Mouse (Mus musculus) cerebellum, adult 11-12 months (tissue): ENCODE results near the gene Hist2h2bb.
"Not testable (repeated sequence)": the region's sequence is repeated elsewhere in the genome, so short reads cannot be mapped to it uniquely, and the experiment has no call there.

Experiments used
- DNase-seq: peaks from one replicate; pipeline ENCODE4 v3.0.0; 2022

The Hist2h2bb gene

DNA sequence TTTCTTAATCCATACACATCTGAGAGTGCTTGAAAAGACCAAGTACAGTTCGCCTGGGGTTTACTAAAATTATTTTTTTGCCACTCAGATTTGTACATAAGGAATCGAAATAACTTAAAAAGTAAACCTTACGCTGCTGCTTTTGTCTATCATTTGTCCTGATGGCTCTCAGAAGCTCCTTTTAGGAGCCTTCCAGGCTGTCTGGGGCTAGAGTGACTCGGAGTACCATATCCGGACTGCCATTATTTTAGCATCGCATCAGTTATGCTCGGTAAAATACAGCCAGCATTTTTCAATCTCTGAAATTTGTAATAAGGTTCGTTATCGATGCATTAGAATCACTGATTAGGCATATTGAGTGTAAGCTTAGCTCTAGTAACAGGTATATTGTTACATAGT is 28.8 kb upstream of the Hist2h2bb start:
- no peak for DNase-seq

DNA sequence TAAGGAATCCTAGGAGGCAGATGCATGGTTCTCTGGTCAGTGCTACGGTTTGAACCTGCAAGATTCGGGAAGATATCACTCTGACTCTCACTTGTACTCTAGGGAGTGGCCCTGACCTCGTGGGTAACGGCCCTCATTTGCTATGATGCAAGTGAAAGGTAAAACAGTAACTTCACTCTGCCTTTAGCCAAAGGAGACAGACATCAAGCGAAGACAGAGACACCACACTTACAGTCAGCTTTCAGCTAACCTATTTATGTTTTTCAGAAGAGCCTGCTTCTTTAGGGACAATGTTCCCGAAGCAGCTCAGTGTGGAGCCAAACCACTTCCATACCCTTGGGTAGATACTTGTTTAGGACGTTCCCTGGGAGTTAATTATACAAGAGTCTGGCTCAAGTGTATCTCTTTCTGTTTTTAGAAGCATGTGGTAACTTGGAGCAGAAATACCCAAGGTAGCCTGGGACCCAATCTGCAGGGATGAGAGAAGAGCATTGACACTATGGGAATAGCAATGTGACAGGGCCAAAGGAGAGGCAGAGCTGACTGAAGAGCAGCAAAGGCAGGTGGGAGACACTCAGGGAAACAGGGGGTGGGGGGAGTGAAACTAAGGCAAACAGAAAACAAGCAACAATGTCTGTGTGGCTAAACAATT is 25.5 kb upstream of the Hist2h2bb start:
- no peak for DNase-seq

DNA sequence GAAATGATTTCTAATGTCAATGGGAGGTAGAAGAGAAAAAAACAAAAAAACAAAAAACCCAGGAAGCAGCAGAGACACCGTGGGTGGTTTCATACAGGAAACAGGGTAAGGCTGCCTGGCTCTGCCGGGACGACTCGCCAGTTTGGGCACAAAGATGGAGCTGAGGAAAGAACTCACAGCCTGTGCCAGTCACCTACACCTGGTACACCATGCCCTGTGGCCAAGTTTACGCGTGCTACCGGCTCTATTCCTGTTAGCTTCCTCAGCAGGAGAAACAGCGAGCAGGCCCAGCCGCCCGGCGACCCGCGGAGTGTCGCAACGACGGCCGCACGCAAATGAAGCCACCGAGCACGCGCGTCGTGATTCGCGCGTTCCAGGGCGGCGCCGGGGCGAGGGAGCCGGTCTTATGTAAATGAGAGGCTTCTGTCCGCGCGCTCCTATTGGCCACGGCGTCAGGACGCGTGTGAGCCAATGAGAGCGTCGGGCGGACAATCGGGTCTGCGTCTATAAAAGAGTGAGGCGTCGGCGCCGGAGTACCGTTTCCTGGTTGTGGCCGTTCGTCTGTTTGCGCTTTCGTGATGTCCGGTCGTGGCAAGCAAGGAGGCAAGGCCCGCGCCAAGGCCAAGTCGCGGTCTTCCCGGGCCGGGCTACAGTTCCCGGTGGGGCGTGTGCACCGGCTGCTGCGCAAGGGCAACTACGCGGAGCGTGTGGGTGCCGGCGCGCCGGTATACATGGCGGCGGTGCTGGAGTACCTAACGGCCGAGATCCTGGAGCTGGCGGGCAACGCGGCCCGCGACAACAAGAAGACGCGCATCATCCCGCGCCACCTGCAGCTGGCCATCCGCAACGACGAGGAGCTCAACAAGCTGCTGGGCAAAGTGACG is 24.3 kb upstream of the Hist2h2bb start, which contains the start of gene Hist2h2aa1:
Hist2h2aa1 (plus strand) TSS at position 495 of the 884 bp plus-strand sequence.
- peak; percentile 94 for DNase-seq

DNA sequence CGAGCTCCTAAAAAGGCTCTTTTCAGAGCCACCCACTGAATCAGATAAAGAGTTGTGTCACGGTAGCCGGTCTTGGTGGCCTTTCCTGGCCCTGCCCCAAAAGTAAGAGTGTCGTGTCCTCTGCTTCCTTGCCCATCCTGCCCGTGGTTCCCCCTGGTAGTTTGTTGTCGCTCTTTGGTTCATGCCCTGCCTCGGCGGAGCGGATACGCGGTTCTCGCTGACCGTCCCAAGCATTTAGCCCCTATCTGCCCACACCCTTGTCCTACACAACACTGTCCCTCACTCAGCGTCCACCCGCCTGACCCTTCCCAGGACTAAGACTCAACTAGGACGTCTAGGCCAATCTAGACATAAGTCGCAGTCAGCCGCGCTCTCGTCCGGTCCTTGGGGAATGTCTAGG is 23.5 kb upstream of the Hist2h2bb start:
- DNase-seq: not testable (repeated sequence)

DNA sequence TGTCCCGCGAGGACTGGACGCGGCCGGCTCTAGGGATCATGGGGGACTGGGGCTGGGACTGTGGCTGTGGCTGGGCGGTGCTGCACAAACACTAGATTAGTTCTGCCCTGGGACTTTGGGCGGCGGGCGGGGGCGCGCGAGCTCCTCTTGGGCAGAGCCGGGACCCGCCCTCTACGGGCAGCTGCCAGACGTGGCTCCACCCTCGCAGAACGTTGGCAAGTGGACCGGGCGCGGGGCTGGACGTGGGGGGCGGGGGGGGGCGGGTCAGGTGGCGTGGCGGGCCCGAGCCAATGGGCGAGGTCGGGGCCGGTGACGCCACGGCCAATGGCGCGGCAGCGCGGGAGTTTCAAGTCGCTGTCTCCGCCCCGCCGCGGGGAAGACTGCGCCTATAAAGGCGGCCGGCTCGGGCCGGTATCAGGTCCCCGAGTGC is 23.1 kb upstream of the Hist2h2bb start, which contains the start of gene Hist2h3c1:
Hist2h3c1 (plus strand) TSS at position 259 of the 430 bp plus-strand sequence.
- DNase-seq: not testable (repeated sequence)

DNA sequence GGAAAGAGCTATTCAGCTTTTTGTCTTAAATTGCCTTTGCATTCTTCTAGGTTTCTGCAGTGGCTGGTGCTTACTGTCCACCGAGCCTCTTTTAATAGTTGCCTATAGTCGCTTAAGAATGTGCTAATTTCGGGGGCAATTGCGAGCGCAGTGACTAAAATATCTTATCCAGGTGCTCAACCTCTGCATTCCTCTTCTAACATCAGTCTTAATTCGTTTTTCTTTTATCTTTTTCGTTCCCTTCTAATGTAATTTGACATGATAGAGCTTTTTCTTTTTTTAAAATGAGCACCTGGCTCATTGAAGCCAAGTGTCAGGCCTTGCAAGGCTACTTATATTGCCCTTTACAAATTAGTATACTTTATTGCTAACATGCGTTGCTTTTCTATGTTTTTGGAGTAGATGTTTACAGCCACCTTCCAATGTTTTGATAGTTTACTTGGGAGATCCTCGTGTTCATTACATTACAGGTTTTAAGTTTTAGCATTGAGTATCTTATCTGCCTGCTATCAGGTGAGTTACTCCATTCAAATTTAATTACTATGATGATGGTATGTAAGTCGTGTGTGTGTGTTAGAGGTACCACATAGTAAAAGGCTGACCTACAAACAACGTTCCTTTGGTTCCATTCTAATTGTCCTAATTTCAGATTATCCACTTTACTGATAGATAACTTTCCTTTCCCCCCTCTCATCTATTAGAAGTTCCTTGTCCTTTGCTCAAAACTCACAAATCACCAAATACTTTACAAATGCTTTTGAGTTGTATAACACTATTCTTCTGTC is 22.0 kb upstream of the Hist2h2bb start:
- no peak for DNase-seq

DNA sequence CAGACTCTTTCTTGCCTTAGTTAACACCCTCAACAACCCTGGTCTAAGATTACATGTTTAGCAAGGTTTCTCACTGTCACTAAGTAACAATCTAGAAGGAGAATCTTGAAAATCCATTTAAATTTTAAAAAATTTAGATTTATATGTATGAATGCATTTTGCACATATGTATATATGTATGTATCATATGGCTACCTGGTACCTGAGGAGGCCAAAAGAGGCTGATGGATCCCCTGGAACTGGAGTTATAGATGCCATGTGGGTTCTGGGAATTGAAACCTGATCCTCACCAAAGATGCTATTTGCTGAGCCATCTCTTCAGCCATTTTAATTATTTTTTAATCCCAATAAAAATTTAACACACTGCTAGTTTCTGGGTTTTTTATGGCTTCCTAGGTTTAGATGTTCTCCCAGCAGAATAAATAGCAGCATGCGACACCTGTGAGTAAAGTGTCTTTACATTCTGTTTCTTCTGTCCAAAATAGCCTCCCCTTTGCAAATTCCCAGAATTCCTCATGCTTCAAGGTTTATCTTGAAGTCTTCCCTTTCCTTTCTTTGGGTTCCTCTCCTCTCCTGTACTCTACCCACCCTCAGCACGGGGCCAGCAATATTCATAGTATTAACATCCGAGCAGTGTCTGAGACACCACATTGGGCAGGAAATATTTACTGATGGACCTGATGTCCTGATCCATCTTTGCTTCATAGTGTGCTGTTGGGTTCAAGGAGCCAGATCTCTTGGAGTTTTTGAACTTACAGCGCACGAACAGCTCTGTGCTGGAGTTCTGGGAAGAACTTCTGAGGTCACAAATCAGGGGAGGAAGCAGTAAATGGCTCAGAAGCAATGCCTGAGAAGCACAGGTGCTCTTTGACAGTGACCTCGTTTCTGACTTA is 21.2 kb upstream of the Hist2h2bb start:
- DNase-seq: no peak

DNA sequence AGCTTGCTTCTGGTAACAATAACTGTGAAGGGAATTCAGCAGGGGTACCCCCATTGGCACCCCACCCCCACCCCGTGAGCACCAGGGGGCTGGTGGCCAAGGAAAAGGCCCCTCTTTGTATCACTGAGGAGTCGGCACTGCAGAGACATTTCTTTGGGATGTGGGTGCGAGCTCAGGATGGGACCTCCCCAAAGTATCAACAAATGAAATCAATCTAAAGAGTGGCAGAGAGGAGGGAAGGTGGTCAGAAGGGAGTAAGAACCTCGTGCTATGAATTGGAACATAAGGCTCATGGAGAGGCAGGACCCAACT is 20.6 kb upstream of the Hist2h2bb start:
- DNase-seq: no peak

DNA sequence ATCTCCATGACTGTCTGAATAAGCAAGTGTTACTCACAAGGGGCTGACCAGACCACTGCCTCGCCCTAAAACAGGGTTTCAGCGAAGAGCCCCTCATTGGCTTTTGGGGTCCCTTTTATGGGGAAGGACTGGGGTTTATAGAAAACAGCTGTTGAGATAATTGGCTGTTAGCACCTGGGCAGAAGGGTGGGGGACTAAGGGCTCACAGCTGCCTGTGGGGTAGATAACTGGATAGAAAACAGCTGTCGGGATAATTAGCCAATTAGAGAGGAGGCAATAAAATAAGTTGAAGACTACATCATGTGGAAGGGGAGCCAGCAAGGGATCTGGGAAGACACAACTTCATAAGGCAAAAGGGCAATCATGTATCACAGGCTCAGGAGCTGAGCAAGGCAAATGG is 18.7 kb upstream of the Hist2h2bb start:
- no peak for DNase-seq

DNA sequence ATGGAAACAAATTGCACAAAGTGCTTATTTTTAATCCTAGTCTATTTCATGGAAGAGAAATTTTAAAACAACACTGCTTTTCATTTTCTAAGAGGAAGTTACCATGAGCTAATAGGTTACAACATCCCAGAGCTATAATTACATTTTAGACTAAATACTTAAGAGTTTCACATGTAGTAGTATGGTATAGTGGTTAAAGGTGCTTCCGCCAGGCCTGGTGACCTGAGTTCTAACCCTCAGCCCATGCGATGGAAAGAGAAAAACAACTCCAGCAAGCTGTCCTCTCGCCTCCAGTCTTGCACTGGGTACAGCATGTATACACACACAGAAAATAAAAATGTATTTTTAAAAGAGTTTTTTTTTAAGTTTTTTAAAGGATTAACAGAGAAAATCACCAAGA is 17.8 kb upstream of the Hist2h2bb start:
- DNase-seq: no peak

DNA sequence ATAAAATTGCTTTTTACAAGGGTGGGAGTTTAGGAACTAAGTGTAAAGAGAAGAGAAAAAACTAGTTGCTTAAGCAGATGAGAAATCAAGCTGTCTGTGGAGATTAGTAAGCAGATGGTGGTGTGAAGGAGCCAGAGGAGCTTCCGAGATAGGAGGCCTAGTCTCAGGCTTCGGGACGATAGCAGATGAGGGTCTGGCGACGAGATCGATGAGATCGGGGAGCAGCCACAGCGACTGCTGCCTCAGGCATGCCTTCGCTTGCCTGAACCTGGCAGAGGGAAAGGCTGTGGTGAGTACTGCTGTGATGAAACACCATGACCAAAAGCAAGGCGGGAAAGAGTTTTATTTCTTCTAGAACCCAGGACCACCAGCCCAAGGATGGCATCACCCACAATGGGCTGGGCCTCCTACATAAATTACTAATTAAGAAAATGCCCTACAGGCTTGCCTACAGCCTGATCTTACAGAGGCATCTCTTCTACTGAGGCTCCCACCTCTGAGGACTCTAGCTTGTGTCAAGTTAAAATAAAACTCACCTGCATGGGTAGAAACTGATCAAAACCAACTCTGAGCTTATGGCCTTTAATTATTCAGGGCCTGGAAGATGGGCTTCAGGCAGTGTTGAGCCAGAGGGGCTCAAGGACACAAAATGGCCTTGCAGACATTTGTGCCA is 14.7 kb upstream of the Hist2h2bb start:
- DNase-seq: no peak

DNA sequence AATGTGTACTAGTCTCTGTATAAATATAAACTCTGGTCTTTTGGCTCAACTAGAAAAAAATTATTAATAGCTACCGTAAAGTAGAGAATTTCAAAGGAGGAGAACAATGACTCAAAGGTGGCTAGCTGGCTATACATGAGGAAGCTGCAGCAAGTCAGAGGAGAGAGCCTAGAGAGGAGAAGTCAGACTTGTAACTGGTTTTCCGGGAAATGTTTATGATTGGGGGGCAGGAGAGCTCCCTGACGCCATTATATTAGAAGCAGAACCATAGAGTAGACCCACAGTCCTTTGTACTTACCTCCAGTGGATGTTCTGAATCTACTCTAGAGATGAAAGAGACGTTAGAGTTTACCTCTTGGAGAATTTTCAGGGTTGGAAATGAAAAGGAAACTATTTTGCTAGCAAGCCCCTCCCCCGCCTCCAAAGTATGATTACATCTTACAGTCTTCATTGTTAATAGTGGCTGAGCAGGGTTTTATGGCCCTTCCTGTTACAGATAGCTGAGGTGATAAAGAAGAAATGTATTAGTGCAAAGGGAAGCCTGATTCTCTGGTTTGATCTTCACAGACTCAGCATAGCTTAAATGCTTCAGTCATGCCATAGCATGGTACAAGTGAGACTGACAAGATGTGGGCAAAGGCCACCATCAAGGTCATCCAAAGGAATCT is 13.5 kb upstream of the Hist2h2bb start:
- DNase-seq: no peak

DNA sequence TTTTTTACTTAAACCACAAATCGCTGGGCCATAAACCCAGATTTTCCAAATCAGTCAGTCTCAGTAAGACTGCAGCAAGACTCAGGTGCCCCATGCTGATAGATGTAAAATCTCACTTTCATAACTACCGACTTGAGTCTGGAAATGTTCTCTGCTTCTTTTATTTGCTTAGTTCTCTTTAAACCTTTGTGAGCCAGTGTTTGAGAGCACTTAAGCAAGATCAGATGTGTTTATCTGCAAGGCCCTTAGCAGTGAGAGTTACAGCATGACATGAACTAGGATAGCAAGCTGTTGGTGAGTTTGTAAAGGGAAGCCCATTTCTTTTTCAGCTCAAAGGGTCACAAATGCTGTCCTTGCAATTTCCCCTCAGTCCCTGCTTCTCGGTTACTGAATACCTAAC is 12.4 kb upstream of the Hist2h2bb start:
- DNase-seq: no peak

DNA sequence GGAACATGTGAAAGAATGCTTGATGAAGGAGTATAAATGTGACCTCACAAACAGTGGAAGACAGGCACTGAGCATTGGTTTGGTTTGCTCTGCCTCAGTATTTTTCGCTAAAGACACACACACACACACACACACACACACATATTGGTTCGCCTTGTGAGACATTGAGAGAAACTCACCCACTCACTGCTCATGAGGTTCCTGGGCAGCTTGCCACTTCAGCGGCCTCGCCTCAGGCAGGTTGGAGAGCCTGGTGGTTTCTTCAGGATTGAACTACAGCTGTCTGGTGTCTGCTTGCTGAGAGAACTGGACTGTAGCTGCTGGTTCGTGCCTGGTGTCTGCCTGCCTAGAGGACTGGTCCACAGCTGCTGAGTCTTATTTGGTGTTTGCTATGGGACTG is 9.3 kb upstream of the Hist2h2bb start:
- DNase-seq: no peak

DNA sequence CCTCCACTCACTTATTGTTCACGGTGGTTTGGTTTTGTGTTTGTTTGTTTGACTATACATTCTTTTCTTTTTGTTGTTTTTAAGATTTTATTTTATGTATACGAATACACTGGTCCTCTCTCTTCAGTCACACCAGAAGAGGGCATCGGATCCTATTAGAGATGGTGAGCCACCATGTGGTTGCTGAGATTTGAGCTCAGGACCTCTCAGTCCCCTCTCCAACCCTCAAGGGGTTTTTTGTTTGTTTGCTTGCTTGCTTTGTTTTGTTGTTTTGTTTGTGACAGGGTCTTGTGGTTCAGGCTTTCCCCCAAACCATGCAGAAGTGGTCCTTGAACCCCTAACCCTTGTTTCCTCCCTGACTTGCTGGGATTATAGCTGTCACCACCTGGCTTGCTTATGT is 7.9 kb upstream of the Hist2h2bb start:
- no peak for DNase-seq

DNA sequence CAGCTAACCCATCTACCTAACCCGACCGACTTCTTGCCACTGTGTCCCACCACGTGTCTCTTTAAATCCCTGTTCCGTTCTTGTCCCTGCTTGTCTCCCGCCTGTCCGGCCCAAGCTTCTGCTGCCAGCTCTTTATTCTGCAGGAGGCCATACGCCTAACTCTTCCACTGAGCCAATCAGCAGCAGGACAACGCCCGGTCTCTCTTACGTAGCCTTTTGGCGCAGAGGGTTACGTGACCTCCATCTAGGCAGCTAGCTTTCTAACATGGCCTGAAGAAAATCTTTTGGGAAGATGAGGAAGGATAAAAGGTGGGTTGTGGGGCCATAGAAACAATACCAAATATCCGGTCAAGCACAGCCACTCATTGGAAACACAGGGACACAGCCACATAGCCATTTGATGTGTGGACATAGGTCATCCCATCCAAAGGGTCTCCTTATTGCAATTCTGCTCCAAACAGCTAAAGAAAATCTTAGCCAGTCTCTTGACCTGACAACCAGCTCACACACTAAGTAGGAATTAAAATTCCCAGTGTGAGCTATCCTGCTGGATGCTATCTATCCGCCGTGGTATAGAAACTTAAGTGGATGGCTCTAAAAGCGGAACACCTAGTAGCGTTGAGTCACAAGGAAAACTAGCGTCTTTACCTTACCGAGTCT is 7.2 kb upstream of the Hist2h2bb start:
- DNase-seq: peak; percentile 95

DNA sequence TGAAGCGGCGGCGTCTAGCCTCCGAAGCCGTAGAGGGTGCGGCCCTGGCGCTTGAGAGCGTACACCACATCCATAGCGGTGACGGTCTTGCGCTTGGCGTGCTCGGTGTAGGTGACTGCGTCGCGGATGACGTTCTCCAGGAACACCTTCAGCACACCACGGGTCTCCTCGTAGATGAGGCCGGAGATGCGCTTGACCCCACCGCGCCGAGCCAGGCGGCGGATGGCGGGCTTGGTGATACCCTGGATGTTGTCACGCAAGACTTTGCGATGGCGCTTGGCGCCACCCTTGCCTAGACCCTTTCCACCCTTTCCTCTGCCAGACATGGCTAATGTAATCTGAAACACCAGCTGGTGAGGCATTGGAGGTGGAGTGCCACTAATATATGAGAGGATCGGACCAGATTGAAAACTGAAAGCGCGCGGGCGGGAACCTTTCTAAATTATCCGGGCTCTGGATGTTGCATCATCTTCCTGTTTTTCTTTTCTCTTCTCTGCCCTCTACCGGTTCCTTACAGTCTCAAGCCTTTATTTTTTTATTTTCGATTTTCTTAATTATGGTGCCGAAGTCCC is 6.5 kb upstream of the Hist2h2bb start, which contains the start of gene Hist2h4:
Hist2h4 (minus strand) TSS at position 333 of the 572 bp plus-strand sequence.
- DNase-seq: peak; percentile 97

DNA sequence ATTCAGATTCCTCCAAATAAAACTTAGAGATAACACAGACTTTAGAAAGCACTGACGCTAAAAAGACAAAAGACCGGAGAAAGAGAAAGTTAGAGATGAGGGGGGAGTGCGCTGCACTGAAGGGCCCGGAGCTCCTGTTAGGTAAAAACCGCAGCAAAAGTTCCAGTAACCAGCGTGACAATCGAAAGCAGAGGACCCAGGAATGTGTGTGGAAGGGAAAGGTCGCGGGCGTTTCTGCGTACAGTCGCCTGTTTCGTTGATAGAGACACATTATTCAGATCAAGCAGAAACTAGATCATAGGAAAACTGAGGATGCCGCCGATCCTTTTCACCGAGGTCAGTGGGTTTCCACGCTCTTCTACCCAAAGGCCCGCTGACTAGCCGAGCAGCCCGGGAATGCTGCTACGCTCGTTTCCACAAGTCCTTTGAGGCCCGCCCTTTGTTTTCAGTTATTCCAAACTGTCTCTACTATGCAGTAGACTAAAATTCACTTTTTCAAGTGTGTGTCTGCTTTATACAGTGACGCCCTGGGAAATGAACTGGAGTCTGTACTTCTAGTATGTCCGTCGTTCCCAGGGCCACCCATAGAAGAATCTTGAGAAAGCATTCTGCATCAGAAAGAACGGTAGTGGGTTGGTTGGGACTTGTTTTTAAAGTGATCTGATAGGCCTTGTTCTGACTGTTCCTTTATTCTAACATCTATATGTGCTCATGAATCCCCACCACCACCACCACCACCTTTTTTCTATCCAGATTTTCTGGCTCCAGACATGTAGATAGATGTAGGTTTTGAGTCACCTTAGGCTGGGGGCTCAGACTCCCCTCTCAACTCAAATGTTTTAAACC is 5.8 kb upstream of the Hist2h2bb start:
- DNase-seq: peak; percentile 58

DNA sequence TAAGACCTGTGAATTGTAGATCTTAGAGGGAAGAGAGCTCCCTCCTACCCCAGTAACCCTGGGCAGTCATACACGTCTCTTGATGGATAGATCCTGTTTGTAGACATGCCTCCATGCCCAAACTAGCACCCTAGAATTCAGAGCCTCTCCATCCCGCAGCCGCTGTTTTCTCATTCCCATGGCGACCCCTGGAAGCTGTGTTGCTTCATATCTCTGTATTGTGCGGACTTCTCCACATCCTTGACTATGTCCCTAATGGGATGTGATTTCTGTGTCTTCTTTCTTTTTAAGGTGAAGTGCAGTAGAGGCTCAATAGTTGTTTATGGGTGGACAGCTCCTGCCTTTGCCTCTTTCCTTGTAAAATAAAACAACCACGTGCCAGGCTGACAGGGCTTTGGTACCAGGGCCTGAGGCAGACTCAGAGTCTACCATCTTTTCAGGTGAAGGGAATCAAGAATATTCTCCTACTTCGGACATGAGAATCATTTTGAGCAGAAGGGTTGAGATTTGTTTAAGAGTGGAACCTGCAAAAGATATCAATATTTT is 5.1 kb upstream of the Hist2h2bb start:
- peak; percentile 32 for DNase-seq
